Mouse (Mus musculus) heart, postnatal 0 days (tissue): Measurements from ENCODE around the gene Hnrnpul1. TPM values are rescaled to one million over a fixed set of nuclear protein-coding genes. Genes with fewer than 3 reads are reported as not detected.

ENCODE experiments used
- ATAC-seq: fragments of 200-750 bp; cut with Nextera tagmentation; 2 replicates; pipeline ENCODE4 v1.8.0; 2017; ENCODE audit warnings: low read depth, moderate number of reproducible peaks, moderate library complexity; ENCODE audit not compliant: insufficient read depth
- DNase-seq: peaks from one replicate; pipeline ENCODE4 v3.0.0-alpha.2; 2016; ENCODE audit warnings: low spot score
- H3K27ac ChIP-seq: fragments of 300-500 bp; sonication (generic); 2 replicates; pipeline ENCODE4 v1.5.1; 2014; ENCODE audit warnings: low read depth, mild to moderate bottlenecking
- H3K27me3 ChIP-seq: fragments of 300-500 bp; sonication (generic); 2 replicates; pipeline ENCODE4 v1.6.1; 2014; ENCODE audit warnings: low read length, mixed read lengths; ENCODE audit not compliant: control insufficient read depth, insufficient read depth
- H3K36me3 ChIP-seq: fragments of 300-500 bp; sonication (generic); replicated peaks from 2 replicates; pipeline ENCODE4 v1.6.1; 2014; ENCODE audit warnings: low read length, mixed read lengths; ENCODE audit not compliant: control insufficient read depth, insufficient read depth
- H3K4me1 ChIP-seq: fragments of 300-500 bp; sonication (generic); 2 replicates; pipeline ENCODE4 v1.6.1; 2014; ENCODE audit warnings: antibody characterized with exemption; ENCODE audit not compliant: control insufficient read depth, insufficient read depth
- H3K4me2 ChIP-seq: fragments of 300-500 bp; sonication (generic); 2 replicates; pipeline ENCODE4 v1.6.1; 2014; ENCODE audit warnings: low read depth, mild to moderate bottlenecking, low read length, moderate library complexity
- H3K4me3 ChIP-seq: fragments of 300-500 bp; sonication (generic); 2 replicates; pipeline ENCODE4 v1.5.1; 2014; ENCODE audit warnings: low read depth, low read length
- H3K9ac ChIP-seq: fragments of 300-500 bp; sonication (generic); replicated peaks from 2 replicates; pipeline ENCODE4 v1.6.1; 2014; ENCODE audit warnings: low read depth, low read length, mixed read lengths
- H3K9me3 ChIP-seq: fragments of 300-500 bp; sonication (generic); replicated peaks from 2 replicates; pipeline ENCODE4 v1.6.1; 2016; ENCODE audit warnings: low read length; ENCODE audit not compliant: control insufficient read depth
- CTCF ChIP-seq: IDR thresholded peaks from 2 replicates; pipeline ENCODE4 v1.5.1; 2016; ENCODE audit warnings: antibody characterized with exemption, control low read depth, low read depth
- EP300 ChIP-seq: IDR thresholded peaks from 2 replicates; pipeline ENCODE4 v1.6.1; 2016; ENCODE audit warnings: antibody characterized with exemption, low read depth
- WGBS: fragments of 180-500 bp; shearing (Covaris S2); extraction: QIAGEN DNeasy Blood & Tissue Kit; methylation state at CpG from one replicate; pipeline ENCODE4 v1.1.7; 2014; 5-methylcytosine and 5-hydroxymethylcytosine counted together
- polyA plus RNA-seq: library from polyadenylated mRNA; unstranded; fragments of >200 nt; fragmentation: Nextera tagmentation; extraction: Ambion mirVana; gene quantifications from 2 replicates; pipeline ENCODE4 v1.2.1, GENCODE M21; 2015
- total RNA-seq: library from RNA; depleted of rRNA; stranded (reverse); fragments of >200 nt; gene quantifications from 2 replicates; pipeline ENCODE4 v1.2.3, GENCODE M21; 2014; ENCODE audit warnings: low replicate concordance

Gene Hnrnpul1
- total and polyA plus RNA-seq, 2 experiments from 2014 or later = 27.7 to 78.5 TPM

- no peak for DNase-seq
- 43% methylated on average over 8 of the region's 8 CpGs for WGBS
- no peak overlapping the region for H3K4me2 ChIP-seq
- H3K27me3 ChIP-seq = no peaks in the 10 kb centered on the region
- no peak overlapping the region; the same call in 1 of the 2 replicates for H3K27ac ChIP-seq
- no peaks in the 10 kb centered on the region for H3K9me3 ChIP-seq
- no peak overlapping the region for H3K9ac ChIP-seq
- no peaks in the 10 kb centered on the region for H3K36me3 ChIP-seq
- TF ChIP-seq EP300 = no peak
- no peak for TF ChIP-seq CTCF
- no peak overlapping the region for H3K4me3 ChIP-seq
- ATAC-seq = no peak
- H3K4me1 ChIP-seq = peaks cover 20% of the 10 kb centered on the region
These were observed 29.2 kb upstream of the Hnrnpul1 start for GRCm38 (mm10) chr7:25783746-25784145.

- Histone ChIP-seq H3K9ac (no peak overlapping the region), H3K4me2 (no peak overlapping the region), H3K9me3 (no peaks in the 10 kb centered on the region), H3K27me3 (no peaks in the 10 kb centered on the region), H3K27ac (peak overlapping the region; percentile 75; the same call in 1 of the 2 replicates), H3K36me3 (no peaks in the 10 kb centered on the region), H3K4me3 (no peak overlapping the region), H3K4me1 (peaks cover 14% of the 10 kb centered on the region)
- 65% methylated on average over 6 of the region's 6 CpGs for WGBS
- no peak for DNase-seq
- TF ChIP-seq CTCF (no peak), EP300 (no peak)
- no peak for ATAC-seq
These were observed 28.2 kb upstream of the Hnrnpul1 start for GRCm38 (mm10) chr7:25782744-25783143.

- Histone ChIP-seq H3K4me3 (peak overlapping the region; percentile 35), H3K9ac (peak overlapping the region; percentile 50), H3K27me3 (no peaks in the 10 kb centered on the region), H3K36me3 (no peaks in the 10 kb centered on the region), H3K4me2 (peak overlapping the region; percentile 66), H3K4me1 (peaks cover 10% of the 10 kb centered on the region), H3K9me3 (no peaks in the 10 kb centered on the region), H3K27ac (peak overlapping the region; percentile 75)
- DNase-seq = peak; percentile 36
- 47% methylated on average over 11 of the region's 11 CpGs for WGBS
- TF ChIP-seq EP300 (no peak), CTCF (no peak)
- peak; percentile 61 for ATAC-seq
These were observed 27.5 kb upstream of the Hnrnpul1 start for GRCm38 (mm10) chr7:25781937-25782610.

DNA sequence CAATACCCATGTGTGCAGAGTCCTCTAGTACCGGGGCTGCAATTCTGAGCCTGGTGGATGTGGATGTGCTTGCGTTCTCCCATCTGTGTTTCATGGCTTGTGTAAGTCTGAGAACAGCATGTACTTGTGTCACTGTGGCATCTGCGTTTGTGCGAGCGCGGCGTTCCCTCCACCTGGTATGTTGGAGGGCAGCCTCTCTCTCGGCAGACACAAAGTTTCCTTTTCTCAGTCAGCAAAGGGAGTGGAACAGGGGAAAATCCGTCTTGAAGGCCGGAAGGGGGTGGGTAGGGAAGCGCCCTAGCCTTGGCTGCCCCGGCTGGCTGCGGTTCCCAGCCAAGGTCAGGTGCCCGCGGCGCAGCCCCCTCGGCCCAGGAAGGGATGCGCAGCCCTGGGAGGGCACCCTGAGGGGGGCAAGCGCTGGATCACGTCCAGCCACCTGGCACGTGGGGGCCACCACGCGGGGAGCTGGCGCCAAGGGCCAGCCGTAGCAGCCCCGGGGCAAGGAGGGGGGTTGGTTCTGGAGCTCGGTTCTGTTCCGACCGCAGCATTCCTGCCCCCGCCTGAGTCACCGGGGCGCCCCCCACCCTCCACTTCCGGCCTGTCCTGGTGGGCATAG, 26.9 kb upstream of the Hnrnpul1 start:
- ATAC-seq (peak; percentile 57), DNase-seq (no peak)
- no peak for TF ChIP-seq CTCF
- no peak for TF ChIP-seq EP300
- Histone ChIP-seq H3K9me3 (no peaks in the 10 kb centered on the region), H3K4me1 (peaks cover 6% of the 10 kb centered on the region; the same call in 1 of the 2 replicates), H3K4me3 (peak overlapping the region; percentile 35), H3K9ac (peak overlapping the region; percentile 50), H3K36me3 (no peaks in the 10 kb centered on the region), H3K27me3 (no peaks in the 10 kb centered on the region), H3K27ac (peak overlapping the region; percentile 75), H3K4me2 (peak overlapping the region; percentile 66)
- WGBS = 8% methylated on average over 28 of the region's 33 CpGs

- H3K27me3 ChIP-seq = no peaks in the 10 kb centered on the region
- no peaks in the 10 kb centered on the region for H3K9me3 ChIP-seq
- H3K9ac ChIP-seq = no peak overlapping the region
- DNase-seq = no peak
- H3K4me1 ChIP-seq = peaks cover 6% of the 10 kb centered on the region; the same call in 1 of the 2 replicates
- H3K4me3 ChIP-seq = no peak overlapping the region
- no peaks in the 10 kb centered on the region for H3K36me3 ChIP-seq
- 69% methylated on average over 4 of the region's 4 CpGs for WGBS
- TF ChIP-seq CTCF (no peak), EP300 (no peak)
- ATAC-seq = no peak
- peak overlapping the region; percentile 66; the same call in 1 of the 2 replicates for H3K4me2 ChIP-seq
- H3K27ac ChIP-seq = peak overlapping the region; percentile 75; the same call in 1 of the 2 replicates
These were observed 26.2 kb upstream of the Hnrnpul1 start for GRCm38 (mm10) chr7:25780753-25781152.
